Mouse (Mus musculus) regulatory T cell (primary cell): ENCODE measurements around the gene Nle1.

ENCODE experiments used
- in situ Hi-C: fragments of 300-600 bp; cut with MboI, MseI; formaldehyde crosslinking; loops from one replicate; pipeline ENCODE4 v1.15.1; 2025; ENCODE audit warnings: high pct_unique_total_duplicates

The Nle1 gene

GRCm38 (mm10) chr11:82914711-82915352 is 6.6 kb upstream of the Nle1 start:
- in situ Hi-C loops = loop anchor here (5.0 to 10.0 kb wide), 2 partner anchors 47 to 280 kb away; partner anchors contain the start of gene Slfn3

GRCm38 (mm10) chr11:82910679-82911389 is 2.6 kb upstream of the Nle1 start:
- in situ Hi-C loops = loop anchor here (5.0 to 10.0 kb wide), 2 partner anchors 51 to 284 kb away; partner anchors contain the start of gene Slfn3

GRCm38 (mm10) chr11:82910250-82910649 is 2.0 kb upstream of the Nle1 start, which contains the start of gene Unc45b:
Unc45b (plus strand) TSS chr11:82910550.
- in situ Hi-C loops = loop anchor here (5.0 to 10.0 kb wide), 2 partner anchors 52 to 285 kb away; partner anchors contain the start of gene Slfn3

- in situ Hi-C loops = no loop called here
These were observed 388 bp upstream of the Nle1 start for GRCm38 (mm10) chr11:82908608-82908989.

GRCm38 (mm10) chr11:82905816-82906215 is 2.4 kb downstream of the Nle1 start:
- in situ Hi-C loops = no loop called here

GRCm38 (mm10) chr11:82904952-82905351 is 3.3 kb downstream of the Nle1 start:
- in situ Hi-C loops = no loop called here

GRCm38 (mm10) chr11:82901606-82902310 is 6.5 kb downstream of the Nle1 start:
- in situ Hi-C loops = no loop called here

GRCm38 (mm10) chr11:82899720-82900119 is 8.5 kb downstream of the Nle1 start:
- in situ Hi-C loops = no loop called here

- in situ Hi-C loops = no loop called here
These were observed 10.7 kb downstream of the Nle1 start for GRCm38 (mm10) chr11:82897478-82897877.

GRCm38 (mm10) chr11:82891936-82892335 is 16.3 kb downstream of the Nle1 start, which contains the start of gene Fndc8:
Fndc8 (plus strand) TSS chr11:82892124.
- in situ Hi-C loops = loop anchor here (5.0 kb wide), 2 partner anchors 145 to 265 kb away; no protein-coding TSS in a partner anchor

GRCm38 (mm10) chr11:82890342-82890762 is 17.9 kb downstream of the Nle1 start, which contains the start of gene Rad51d:
Rad51d (minus strand) TSS chr11:82890614.
- in situ Hi-C loops = loop anchor here (5.0 kb wide), 2 partner anchors 143 to 263 kb away; no protein-coding TSS in a partner anchor

- in situ Hi-C loops = loop anchor here (5.0 to 10.0 kb wide), 4 partner anchors 72 to 505 kb away; partner anchors contain the start of gene Tmem132e
These were observed 18.5 kb downstream of the Nle1 start for GRCm38 (mm10) chr11:82889524-82890341.

- in situ Hi-C loops = loop anchor here (5.0 to 10.0 kb wide), 2 partner anchors 71 to 504 kb away; partner anchors contain the start of gene Tmem132e
These were observed 19.7 kb downstream of the Nle1 start for GRCm38 (mm10) chr11:82888491-82888946.

- in situ Hi-C loops = loop anchor here (5.0 to 10.0 kb wide), 2 partner anchors 69 to 502 kb away; partner anchors contain the start of gene Tmem132e
These were observed 21.7 kb downstream of the Nle1 start for GRCm38 (mm10) chr11:82886559-82886958.

GRCm38 (mm10) chr11:82883180-82883579 is 25.0 kb downstream of the Nle1 start:
- in situ Hi-C loops = loop anchor here (10.0 kb wide), 1 partner anchor 498 kb away; the partner anchor contains the start of gene Tmem132e

- in situ Hi-C loops = loop anchor here (5.0 kb wide), 1 partner anchor 646 kb away; no protein-coding TSS in a partner anchor
These were observed 30.4 kb downstream of the Nle1 start for GRCm38 (mm10) chr11:82877726-82878344.

- in situ Hi-C loops = loop anchor here (5.0 kb wide), 1 partner anchor 643 kb away; no protein-coding TSS in a partner anchor
These were observed 32.6 kb downstream of the Nle1 start for GRCm38 (mm10) chr11:82875631-82876030.

GRCm38 (mm10) chr11:82874924-82875323 is 33.3 kb downstream of the Nle1 start:
- in situ Hi-C loops = loop anchor here (5.0 kb wide), 1 partner anchor 643 kb away; no protein-coding TSS in a partner anchor

- in situ Hi-C loops = no loop called here
These were observed 37.2 kb downstream of the Nle1 start, which contains the start of gene Rffl for GRCm38 (mm10) chr11:82871031-82871446. Rffl (minus strand) TSS chr11:82871210.
